Mouse (Mus musculus) midbrain, embryonic 16.5 days (tissue): ENCODE results near the gene Fndc10. TPM values are rescaled to one million over a fixed set of nuclear protein-coding genes. Genes with fewer than 3 reads are reported as not detected.

Source experiments
- ATAC-seq: fragments of 200-750 bp; cut with Nextera tagmentation; 2 replicates; pipeline ENCODE4 v1.8.0; 2017; ENCODE audit warnings: moderate TSS enrichment
- H3K27ac ChIP-seq: fragments of 300-500 bp; sonication (generic); 2 replicates; pipeline ENCODE4 v1.5.1; 2014; ENCODE audit warnings: mild to moderate bottlenecking, low read length, mixed read lengths
- H3K27me3 ChIP-seq: fragments of 300-500 bp; sonication (generic); 2 replicates; pipeline ENCODE4 v1.6.1; 2014; ENCODE audit warnings: low read depth, low read length, mixed read lengths; ENCODE audit not compliant: control insufficient read depth, insufficient read depth
- H3K36me3 ChIP-seq: fragments of 300-500 bp; sonication (generic); 2 replicates; pipeline ENCODE4 v1.6.1; 2014; ENCODE audit warnings: mild to moderate bottlenecking, low read length, moderate library complexity, mixed read lengths; ENCODE audit not compliant: control insufficient read depth, insufficient read depth
- H3K4me1 ChIP-seq: fragments of 300-500 bp; sonication (generic); 2 replicates; pipeline ENCODE4 v1.6.1; 2014; ENCODE audit warnings: mild to moderate bottlenecking, low read length, mixed read lengths; ENCODE audit not compliant: control insufficient read depth, insufficient read depth
- H3K4me2 ChIP-seq: fragments of 300-500 bp; sonication (generic); 2 replicates; pipeline ENCODE4 v1.6.1; 2014; ENCODE audit warnings: mild to moderate bottlenecking, low read length, mixed read lengths
- H3K4me3 ChIP-seq: fragments of 300-500 bp; sonication (generic); 2 replicates; pipeline ENCODE4 v1.5.1; 2014; ENCODE audit warnings: low read depth, mild to moderate bottlenecking, low read length, moderate library complexity, mixed read lengths
- H3K9ac ChIP-seq: fragments of 300-500 bp; sonication (generic); 2 replicates; pipeline ENCODE4 v1.6.1; 2014; ENCODE audit warnings: low read depth, low read length, mixed read lengths
- H3K9me3 ChIP-seq: fragments of 300-500 bp; sonication (generic); replicated peaks from 2 replicates; pipeline ENCODE4 v1.6.1; 2014; ENCODE audit warnings: mild to moderate bottlenecking, low read length, mixed read lengths; ENCODE audit not compliant: control insufficient read depth, poor library complexity, severe bottlenecking
- WGBS: fragments of 180-500 bp; shearing (Covaris S2); extraction: QIAGEN DNeasy Blood & Tissue Kit; methylation state at CpG from one replicate; pipeline ENCODE4 v1.1.7; 2014; 5-methylcytosine and 5-hydroxymethylcytosine counted together
- polyA plus RNA-seq: library from polyadenylated mRNA; unstranded; fragments of >200 nt; fragmentation: Nextera tagmentation; extraction: Ambion mirVana; gene quantifications from 2 replicates; pipeline ENCODE4 v1.2.1, GENCODE M21; 2015

Fndc10 gene
- polyA plus RNA-seq, 1 experiment from 2014 or later = 12.2 TPM

DNA sequence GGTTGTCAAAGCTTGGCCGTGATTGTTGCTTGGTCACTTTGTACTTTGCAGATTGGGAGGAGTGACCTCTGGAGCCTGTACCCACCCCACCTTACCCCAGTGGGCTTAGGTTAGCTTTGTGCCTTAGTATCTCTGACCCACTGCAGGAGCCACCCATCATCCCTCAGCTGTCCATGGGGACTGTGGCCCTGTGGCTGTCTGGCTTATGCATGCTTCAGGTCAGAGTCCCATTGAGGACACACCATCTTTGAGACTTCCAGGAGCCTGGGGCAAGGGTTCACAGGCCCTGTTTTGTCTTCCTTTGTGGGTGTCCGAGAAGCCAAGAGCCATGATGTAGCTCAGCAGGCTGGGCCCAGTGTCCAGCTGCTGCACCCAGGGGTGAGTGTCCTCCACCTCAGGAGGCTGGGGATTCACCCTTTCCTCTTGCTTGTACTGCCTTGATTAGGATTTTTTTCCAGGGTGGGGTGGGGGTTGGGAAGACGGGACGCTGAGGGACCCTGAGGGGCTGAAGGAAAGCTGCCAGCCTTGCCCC is 1.5 kb downstream of the Fndc10 start:
- H3K27ac ChIP-seq = no peak overlapping the region
- ATAC-seq = no peak
- H3K4me1 ChIP-seq = peaks cover 22% of the 10 kb centered on the region
- WGBS = 80% methylated on average over 4 of the region's 4 CpGs
- peak overlapping the region; percentile 74 for H3K4me2 ChIP-seq
- H3K9me3 ChIP-seq = no peaks in the 10 kb centered on the region
- H3K4me3 ChIP-seq = peak overlapping the region; percentile 71
- peak overlapping the region; percentile 82 for H3K9ac ChIP-seq
- no peaks in the 10 kb centered on the region for H3K27me3 ChIP-seq
- no peaks in the 10 kb centered on the region for H3K36me3 ChIP-seq

DNA sequence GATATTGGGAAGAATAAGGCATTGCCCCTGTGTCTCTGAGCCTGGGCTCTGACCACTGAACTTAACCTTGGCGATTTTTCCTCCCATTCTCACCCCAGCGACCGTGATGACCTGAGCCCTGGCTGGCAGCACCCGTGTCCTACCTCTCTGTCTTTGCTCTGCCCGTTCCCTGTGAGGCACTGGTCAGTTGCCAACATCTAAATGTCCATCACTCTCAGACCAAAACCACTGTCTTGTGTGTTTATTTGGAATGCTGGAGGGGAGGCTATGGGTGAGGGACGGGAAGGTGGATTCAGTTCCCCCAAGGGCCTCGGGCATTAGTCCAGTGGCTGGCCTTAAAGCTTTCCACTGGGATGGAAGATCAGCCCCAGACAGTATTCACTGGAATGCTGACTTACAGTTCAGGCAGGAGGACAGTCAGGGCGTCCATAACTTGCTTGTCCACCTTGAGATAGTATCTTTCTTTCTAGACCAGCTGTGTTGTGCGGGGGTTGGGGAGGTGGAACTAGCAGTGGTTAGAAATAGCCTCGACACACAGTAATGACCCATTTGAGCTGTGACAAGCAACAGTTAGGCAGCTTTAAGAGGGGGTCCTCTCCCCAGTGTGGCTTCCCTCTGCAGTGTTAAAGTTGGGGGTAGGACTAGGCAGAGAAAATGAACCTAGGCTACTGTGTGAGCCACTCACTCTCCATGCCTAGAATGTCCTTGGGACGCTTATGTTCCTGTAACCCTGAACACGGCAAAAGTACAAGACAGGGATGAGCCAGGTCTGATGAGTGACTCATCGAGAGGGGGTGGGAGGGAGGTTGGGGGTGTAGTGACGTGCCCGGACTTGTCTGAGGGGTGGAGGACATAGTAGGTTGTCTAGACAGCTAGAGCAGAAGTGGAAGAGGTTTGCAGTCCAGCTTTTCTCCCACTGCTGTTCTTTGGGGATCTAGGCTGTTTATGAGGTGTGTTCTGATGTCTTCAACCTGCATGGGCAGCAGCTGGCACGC is 2.4 kb downstream of the Fndc10 start:
- no peak for ATAC-seq
- no peaks in the 10 kb centered on the region for H3K36me3 ChIP-seq
- peak overlapping the region; percentile 71 for H3K4me3 ChIP-seq
- WGBS = 74% methylated on average over 16 of the region's 16 CpGs
- H3K4me2 ChIP-seq = peak overlapping the region; percentile 74
- no peaks in the 10 kb centered on the region for H3K27me3 ChIP-seq
- H3K9me3 ChIP-seq = no peaks in the 10 kb centered on the region
- H3K4me1 ChIP-seq = peaks cover 22% of the 10 kb centered on the region
- no peak overlapping the region for H3K27ac ChIP-seq
- H3K9ac ChIP-seq = peak overlapping the region; percentile 82

DNA sequence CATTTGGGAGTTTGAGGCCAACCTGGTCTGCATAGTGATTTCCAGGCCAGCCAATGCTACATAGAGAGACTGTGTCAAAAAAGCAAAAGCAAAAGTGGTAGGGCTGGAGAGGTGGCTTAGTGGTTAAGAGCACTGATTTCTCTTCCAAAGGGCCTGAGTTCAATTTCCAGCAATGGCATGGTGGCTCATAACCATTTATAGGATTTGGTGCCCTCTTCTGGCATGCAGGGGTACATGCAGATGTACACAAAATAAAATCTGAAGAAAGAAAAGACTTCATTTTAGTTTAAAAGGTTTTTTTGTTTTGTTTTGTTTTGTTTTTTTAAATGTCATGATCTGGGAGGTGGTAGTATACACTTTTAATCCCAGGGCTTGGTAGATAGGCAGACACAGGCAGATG is 6.3 kb downstream of the Fndc10 start:
- H3K4me2 ChIP-seq = no peak overlapping the region
- peaks cover 19% of the 10 kb centered on the region for H3K4me1 ChIP-seq
- H3K27ac ChIP-seq = no peak overlapping the region
- ATAC-seq = no peak
- no peaks in the 10 kb centered on the region for H3K36me3 ChIP-seq
- no peak overlapping the region for H3K4me3 ChIP-seq
- no peaks in the 10 kb centered on the region for H3K9me3 ChIP-seq
- H3K9ac ChIP-seq = no peak overlapping the region
- H3K27me3 ChIP-seq = no peaks in the 10 kb centered on the region

DNA sequence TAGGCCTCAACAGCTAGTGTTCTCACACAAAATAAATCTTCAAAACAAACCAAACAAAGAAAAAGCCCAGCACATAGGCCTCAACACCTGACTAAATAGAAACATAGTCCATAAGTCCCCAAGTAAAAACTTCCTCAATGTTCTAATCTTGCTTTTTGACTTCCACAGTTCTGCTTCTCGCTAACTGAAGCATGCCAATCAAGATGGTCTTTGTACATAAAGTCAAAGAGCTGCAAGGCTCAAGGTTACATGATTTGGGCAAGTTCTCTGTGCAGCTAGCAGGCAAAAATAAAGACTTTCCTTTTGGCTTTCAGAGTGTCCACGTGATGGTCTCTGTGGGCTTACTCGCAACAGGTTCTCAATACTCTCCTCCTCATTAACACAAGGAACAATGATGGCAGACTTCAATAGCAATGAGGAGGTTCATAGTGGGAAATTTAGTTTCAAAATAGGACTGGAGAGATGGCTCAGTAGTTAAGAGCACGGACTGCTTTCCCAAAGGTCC is 9.3 kb downstream of the Fndc10 start:
- Histone ChIP-seq H3K9ac (no peak overlapping the region), H3K4me3 (no peak overlapping the region), H3K27ac (no peak overlapping the region), H3K4me1 (peaks cover 15% of the 10 kb centered on the region), H3K27me3 (no peaks in the 10 kb centered on the region), H3K9me3 (no peaks in the 10 kb centered on the region), H3K36me3 (no peaks in the 10 kb centered on the region), H3K4me2 (no peak overlapping the region)
- WGBS = 97% methylated on average over 4 of the region's 4 CpGs
- no peak for ATAC-seq

DNA sequence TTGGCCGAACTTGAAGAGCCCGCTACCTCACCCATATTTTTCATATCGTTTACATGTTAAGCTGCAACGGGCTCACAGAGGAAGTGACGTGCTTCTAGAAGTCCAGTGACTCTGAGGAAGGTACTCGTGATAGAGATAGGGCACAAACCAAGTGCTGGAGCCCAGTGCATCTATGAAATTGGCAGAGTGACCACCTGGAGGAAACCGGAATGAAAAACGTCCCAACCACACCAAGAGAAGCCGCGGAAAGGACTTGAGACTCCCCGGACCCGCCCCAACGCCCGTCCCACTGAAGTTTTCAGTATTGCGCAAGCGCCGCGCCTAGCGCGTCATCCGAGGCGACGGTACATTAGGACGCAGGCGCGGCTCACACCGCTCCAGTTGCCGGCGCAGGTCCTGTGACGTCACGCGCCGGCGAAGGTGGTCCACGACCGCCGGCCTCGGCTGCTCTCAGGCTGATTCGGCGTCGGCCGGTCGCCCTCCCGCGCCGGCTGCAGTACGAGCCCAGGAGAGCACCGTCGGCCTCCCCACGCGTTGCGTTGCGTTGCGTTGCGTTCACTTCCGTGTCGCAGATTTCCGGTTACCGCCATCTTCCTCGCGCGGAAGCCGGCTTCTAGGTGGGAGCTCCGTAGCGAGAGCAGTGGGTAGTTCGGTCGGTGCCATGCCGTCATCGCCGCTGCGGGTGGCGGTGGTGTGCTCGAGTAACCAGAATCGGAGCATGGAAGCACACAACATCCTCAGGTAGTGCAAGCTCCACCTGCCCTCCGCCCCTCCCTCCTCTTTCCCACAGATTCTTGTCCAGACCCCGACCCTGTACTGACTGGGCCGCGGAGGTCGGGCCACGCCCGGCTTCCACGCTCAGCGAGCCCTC is 10.8 kb downstream of the Fndc10 start, which contains the start of gene Ssu72:
Gene Ssu72 (plus strand): TSS at position 80 of the 871 bp plus-strand sequence.
- peaks cover 18% of the 10 kb centered on the region for H3K4me1 ChIP-seq
- H3K9ac ChIP-seq = peak within 1 kb of the TSS; percentile 96
- H3K9me3 ChIP-seq = no peaks in the 10 kb centered on the region
- H3K27ac ChIP-seq = peak within 1 kb of the TSS; percentile 96
- WGBS = 1% methylated on average over 83 of the region's 83 CpGs
- no peaks in the 10 kb centered on the region for H3K36me3 ChIP-seq
- ATAC-seq = peak; percentile 96
- no peaks in the 10 kb centered on the region for H3K27me3 ChIP-seq
- H3K4me2 ChIP-seq = peak within 1 kb of the TSS; percentile 93
- H3K4me3 ChIP-seq = peak within 1 kb of the TSS; percentile 97

DNA sequence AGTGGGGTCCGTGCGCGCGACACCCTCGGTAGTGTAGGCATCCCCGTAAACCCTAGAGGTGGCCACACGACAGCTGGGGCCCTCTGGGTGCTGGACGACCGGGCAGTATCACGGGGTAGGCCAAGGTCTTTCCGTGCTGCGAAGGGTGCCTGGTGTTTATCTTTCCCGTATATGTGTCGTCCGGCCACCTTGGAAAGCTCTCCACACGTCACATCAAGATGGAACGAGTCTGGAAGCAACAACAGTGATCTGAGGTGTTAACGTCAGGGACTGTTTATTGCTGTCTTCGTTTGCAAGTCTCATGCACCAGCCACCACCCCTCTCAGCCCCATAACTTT is 11.4 kb downstream of the Fndc10 start:
- H3K27ac ChIP-seq = peak overlapping the region; percentile 96
- H3K9ac ChIP-seq = peak overlapping the region; percentile 96
- no peak for ATAC-seq
- H3K4me1 ChIP-seq = peaks cover 18% of the 10 kb centered on the region
- under 1% methylated on average over 19 of the region's 19 CpGs for WGBS
- H3K36me3 ChIP-seq = no peaks in the 10 kb centered on the region
- H3K9me3 ChIP-seq = no peaks in the 10 kb centered on the region
- H3K4me2 ChIP-seq = peak overlapping the region; percentile 85
- H3K27me3 ChIP-seq = no peaks in the 10 kb centered on the region
- H3K4me3 ChIP-seq = peak overlapping the region; percentile 97

DNA sequence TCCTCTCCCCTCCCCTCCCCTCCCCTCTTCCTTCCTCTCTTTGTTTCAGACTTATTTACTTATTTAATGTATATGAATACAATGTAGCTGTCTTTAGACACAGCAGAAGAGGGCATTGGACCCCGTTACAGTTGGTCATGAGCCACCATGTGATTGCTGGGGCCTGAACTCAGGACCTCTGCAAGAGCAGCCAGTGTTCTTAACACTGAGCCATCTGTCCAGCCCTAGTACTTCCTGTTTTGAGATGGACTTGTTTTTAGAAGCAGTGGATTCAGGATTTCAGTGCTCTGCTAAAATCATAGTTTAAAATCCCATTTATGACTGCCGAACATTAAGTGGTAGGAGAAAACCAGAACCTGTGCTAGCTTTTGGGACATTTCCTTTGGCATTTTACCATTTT is 14.4 kb downstream of the Fndc10 start:
- 85% methylated on average over 2 of the region's 2 CpGs for WGBS
- H3K9me3 ChIP-seq = no peaks in the 10 kb centered on the region
- no peak for ATAC-seq
- no peaks in the 10 kb centered on the region for H3K27me3 ChIP-seq
- no peak overlapping the region for H3K9ac ChIP-seq
- no peak overlapping the region for H3K27ac ChIP-seq
- no peaks in the 10 kb centered on the region for H3K36me3 ChIP-seq
- no peak overlapping the region for H3K4me2 ChIP-seq
- peaks cover 21% of the 10 kb centered on the region for H3K4me1 ChIP-seq
- H3K4me3 ChIP-seq = no peak overlapping the region

DNA sequence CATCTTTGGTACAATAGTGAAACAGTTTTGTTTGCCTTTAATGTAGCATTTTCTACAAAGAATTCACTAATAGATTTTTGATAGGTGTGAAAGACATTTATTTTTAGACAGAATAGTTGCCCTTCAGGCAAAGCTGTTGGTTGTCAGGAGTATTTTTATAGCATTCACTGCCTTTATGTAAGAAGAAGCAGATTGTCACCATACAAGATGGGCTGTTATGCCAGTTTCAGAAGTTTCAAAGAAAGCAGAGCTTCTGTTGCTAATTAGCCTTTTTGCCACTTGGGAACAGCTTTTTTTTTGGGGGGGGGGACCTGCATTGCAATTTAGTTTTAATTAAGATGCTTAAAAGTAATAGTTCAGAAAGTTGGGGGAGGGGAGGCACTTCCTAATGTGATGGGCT is 14.8 kb downstream of the Fndc10 start:
- ATAC-seq = no peak

More for the DNA sequence above, 14.8 kb downstream of the Fndc10 start:
- Histone ChIP-seq H3K4me3 (no peak overlapping the region), H3K4me1 (peaks cover 21% of the 10 kb centered on the region), H3K36me3 (no peaks in the 10 kb centered on the region), H3K9ac (no peak overlapping the region), H3K27ac (no peak overlapping the region), H3K9me3 (no peaks in the 10 kb centered on the region), H3K4me2 (no peak overlapping the region), H3K27me3 (no peaks in the 10 kb centered on the region)
